Mouse (Mus musculus) limb, embryonic 15.5 days (tissue): ENCODE measurements around the gene Gfra1. TPM values are rescaled to one million over a fixed set of nuclear protein-coding genes. Genes with fewer than 3 reads are reported as not detected.

ENCODE experiments used
- ATAC-seq: fragments of 200-750 bp; cut with Nextera tagmentation; 2 replicates; pipeline ENCODE4 v1.8.0; 2017; ENCODE audit warnings: low read depth, moderate TSS enrichment; ENCODE audit not compliant: insufficient number of reproducible peaks, low FRiP score, low TSS enrichment
- H3K27ac ChIP-seq: fragments of 300-500 bp; sonication (generic); 2 replicates; pipeline ENCODE4 v1.5.1; 2015; ENCODE audit warnings: moderate library complexity, mild to moderate bottlenecking, inconsistent platforms
- H3K27me3 ChIP-seq: fragments of 300-500 bp; sonication (generic); 2 replicates; pipeline ENCODE4 v1.6.1; 2015; ENCODE audit warnings: inconsistent platforms
- H3K36me3 ChIP-seq: fragments of 300-500 bp; sonication (generic); 2 replicates; pipeline ENCODE4 v1.6.1; 2015; ENCODE audit warnings: inconsistent platforms
- H3K4me1 ChIP-seq: fragments of 300-500 bp; sonication (generic); 2 replicates; pipeline ENCODE4 v1.6.1; 2015; ENCODE audit warnings: inconsistent platforms
- H3K4me2 ChIP-seq: fragments of 300-500 bp; sonication (generic); 2 replicates; pipeline ENCODE4 v1.6.1; 2015; ENCODE audit warnings: mild to moderate bottlenecking, inconsistent platforms
- H3K4me3 ChIP-seq: fragments of 300-500 bp; sonication (generic); 2 replicates; pipeline ENCODE4 v1.5.1; 2015; ENCODE audit warnings: mild to moderate bottlenecking, inconsistent platforms
- H3K9ac ChIP-seq: fragments of 300-500 bp; sonication (generic); 2 replicates; pipeline ENCODE4 v1.6.1; 2015; ENCODE audit warnings: inconsistent platforms
- H3K9me3 ChIP-seq: fragments of 300-500 bp; sonication (generic); 2 replicates; pipeline ENCODE4 v1.6.1; 2016; ENCODE audit warnings: inconsistent platforms
- WGBS: fragments of 180-500 bp; shearing (Covaris S2); methylation state at CpG from one replicate; pipeline ENCODE4 v1.1.7; 2015; 5-methylcytosine and 5-hydroxymethylcytosine counted together
- polyA plus RNA-seq: library from polyadenylated mRNA; unstranded; fragments of >200 nt; fragmentation: Nextera tagmentation; extraction: Ambion mirVana; gene quantifications from 2 replicates; pipeline ENCODE4 v1.2.1, GENCODE M21; 2015

Gfra1 gene
- polyA plus RNA-seq, 1 experiment from 2014 or later: 18.3 TPM

DNA sequence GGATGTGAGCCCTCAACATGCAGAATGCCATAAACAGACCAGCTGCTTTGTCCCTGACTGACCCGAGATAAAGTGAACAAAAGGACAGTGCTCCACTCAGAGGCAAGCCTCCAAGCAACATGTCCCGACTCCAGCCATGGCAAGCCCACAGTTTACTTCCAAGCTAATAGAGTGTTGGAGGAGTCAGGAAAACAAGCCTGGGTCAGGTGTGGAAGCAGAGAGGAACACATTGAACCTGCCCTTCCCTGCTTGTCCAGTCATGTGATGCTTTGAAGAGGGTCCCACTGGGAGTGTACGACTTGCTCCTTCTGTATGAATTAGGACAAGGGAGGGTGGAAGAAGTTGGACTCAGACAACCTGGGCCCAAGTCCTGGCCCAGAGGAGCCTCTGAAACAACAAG lies 72.4 kb downstream of the Gfra1 start:
- H3K27ac ChIP-seq: no peak overlapping the region

DNA sequence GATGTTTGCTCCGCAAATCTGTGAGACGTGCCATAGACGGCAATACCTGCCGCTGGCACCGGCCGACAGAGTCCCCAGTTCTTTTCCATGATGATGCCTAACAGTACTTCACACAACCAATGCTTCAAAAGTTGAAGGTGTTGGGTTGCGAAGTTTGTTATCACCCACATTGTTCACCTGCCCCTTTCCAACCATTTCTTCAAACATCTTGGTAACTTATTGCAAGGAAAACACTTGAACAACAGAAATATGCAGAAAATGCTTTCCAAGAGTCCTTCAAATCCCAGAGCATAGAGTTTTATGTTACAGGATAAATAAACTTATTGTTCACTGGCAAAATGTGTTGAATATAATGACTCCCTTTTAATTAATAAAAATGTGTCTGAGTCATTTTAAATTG lies 73.2 kb downstream of the Gfra1 start:
- H3K27me3 ChIP-seq: no peaks in the 10 kb centered on the region
- no peak overlapping the region for H3K27ac ChIP-seq
- ATAC-seq: no peak

More for the DNA sequence above, 72.4 kb downstream of the Gfra1 start:
- no peaks in the 10 kb centered on the region for H3K27me3 ChIP-seq
- H3K9ac ChIP-seq: no peak overlapping the region
- 71% methylated on average over 3 of the region's 3 CpGs for WGBS
- no peaks in the 10 kb centered on the region for H3K9me3 ChIP-seq
- no peak overlapping the region for H3K4me3 ChIP-seq
- no peaks in the 10 kb centered on the region for H3K36me3 ChIP-seq
- no peak overlapping the region for H3K4me2 ChIP-seq
- no peak for ATAC-seq
- H3K4me1 ChIP-seq: no peaks in the 10 kb centered on the region

DNA sequence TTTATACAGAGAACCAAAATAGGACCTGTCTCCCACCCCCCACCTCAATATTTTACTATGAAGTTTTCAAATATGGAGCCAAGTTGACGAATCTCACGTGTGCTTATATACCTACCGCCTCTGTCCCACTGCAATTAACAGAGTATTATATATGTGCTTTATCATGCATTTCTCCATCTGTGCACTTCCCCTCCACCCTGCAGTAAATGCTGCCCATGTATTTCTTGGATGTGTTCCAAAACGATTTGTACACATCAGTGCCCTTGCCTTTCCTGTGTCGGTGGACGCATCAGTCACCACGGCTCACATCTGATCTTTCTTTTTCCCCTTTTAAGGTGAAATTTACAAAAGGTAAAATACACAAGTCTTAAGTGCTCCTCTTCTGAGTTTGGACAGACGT lies 77.7 kb downstream of the Gfra1 start:
- no peak for ATAC-seq
- Histone ChIP-seq H3K36me3 (no peaks in the 10 kb centered on the region), H3K9me3 (no peaks in the 10 kb centered on the region), H3K4me2 (no peak overlapping the region), H3K4me1 (no peaks in the 10 kb centered on the region; the same call in 1 of the 2 replicates), H3K9ac (no peak overlapping the region), H3K27ac (no peak overlapping the region), H3K27me3 (no peaks in the 10 kb centered on the region), H3K4me3 (no peak overlapping the region)
- WGBS: 54% methylated on average over 8 of the region's 8 CpGs

More for the DNA sequence above, 73.2 kb downstream of the Gfra1 start:
- H3K4me2 ChIP-seq: no peak overlapping the region
- H3K4me3 ChIP-seq: no peak overlapping the region
- H3K4me1 ChIP-seq: no peaks in the 10 kb centered on the region
- no peaks in the 10 kb centered on the region for H3K9me3 ChIP-seq
- WGBS: 92% methylated on average over 7 of the region's 7 CpGs
- no peaks in the 10 kb centered on the region for H3K36me3 ChIP-seq
- no peak overlapping the region for H3K9ac ChIP-seq

DNA sequence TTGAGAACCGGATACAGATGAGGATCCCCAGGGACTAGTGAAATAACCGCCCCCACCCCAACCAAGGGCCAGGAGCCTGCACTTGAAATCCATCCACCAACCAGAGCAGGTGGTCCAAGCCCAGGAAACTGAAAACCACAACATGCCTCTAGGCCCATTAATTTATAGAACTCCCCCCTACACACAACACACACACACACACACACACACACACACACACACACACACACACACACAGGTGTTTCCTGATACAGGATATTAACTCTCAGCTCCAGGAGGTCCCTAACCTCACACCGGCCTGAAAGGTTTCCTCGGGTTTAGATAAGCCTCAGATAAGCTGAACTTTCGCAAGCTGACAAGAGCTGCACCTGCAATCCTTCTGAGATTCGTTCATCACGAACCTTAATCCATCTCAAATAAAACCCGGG lies 79.0 kb downstream of the Gfra1 start:
- no peak overlapping the region for H3K27ac ChIP-seq
- H3K9ac ChIP-seq: no peak overlapping the region
- H3K4me2 ChIP-seq: no peak overlapping the region
- no peaks in the 10 kb centered on the region for H3K9me3 ChIP-seq
- ATAC-seq: no peak
- H3K4me3 ChIP-seq: no peak overlapping the region
- H3K27me3 ChIP-seq: no peaks in the 10 kb centered on the region
- H3K4me1 ChIP-seq: peaks cover 6% of the 10 kb centered on the region; the same call in 1 of the 2 replicates
- 48% methylated on average over 8 of the region's 8 CpGs for WGBS
- no peaks in the 10 kb centered on the region for H3K36me3 ChIP-seq

DNA sequence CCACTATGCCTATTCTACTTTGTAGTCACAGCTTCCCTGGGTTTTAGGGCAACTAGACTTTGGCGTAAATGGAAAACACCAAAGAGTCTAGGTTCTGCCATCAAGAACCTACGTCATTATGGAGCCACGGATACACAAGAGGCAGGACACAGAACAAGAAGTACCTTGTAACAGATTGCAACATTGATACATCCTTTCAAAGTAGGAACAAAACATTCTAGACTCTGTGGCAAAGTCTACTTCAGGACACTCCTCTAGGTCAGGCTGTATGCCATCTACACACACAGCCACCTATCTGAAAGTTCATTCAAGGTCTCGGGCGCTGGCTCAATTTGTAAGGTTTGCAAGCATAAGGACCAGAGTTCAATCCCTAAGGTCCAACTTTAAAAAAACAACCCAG lies 81.1 kb downstream of the Gfra1 start:
- 96% methylated on average over 5 of the region's 5 CpGs for WGBS
- peaks cover 11% of the 10 kb centered on the region for H3K4me1 ChIP-seq
- no peaks in the 10 kb centered on the region for H3K9me3 ChIP-seq
- ATAC-seq: no peak
- H3K27me3 ChIP-seq: no peaks in the 10 kb centered on the region
- H3K9ac ChIP-seq: no peak overlapping the region
- H3K4me3 ChIP-seq: no peak overlapping the region
- no peak overlapping the region for H3K4me2 ChIP-seq
- no peaks in the 10 kb centered on the region for H3K36me3 ChIP-seq
- no peak overlapping the region for H3K27ac ChIP-seq

DNA sequence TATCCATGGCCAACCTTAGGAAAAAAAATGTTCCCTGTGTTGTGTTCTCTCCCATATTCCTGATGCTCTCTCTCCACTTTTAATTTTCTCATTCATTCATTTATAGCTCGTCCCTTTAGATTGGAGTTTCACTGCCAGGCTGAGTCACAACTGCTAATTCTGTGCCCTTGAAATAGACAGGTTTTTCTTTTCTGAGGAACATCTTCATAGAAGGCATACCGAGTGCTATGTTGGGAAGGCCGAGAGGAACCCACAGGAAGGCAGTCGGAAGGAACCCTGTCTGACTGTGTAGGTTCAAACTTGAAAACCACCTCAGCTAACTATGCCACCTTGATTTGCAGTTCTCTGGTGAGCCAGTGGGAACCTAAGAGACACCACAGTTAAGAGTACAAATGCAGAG lies 81.6 kb downstream of the Gfra1 start:
- H3K36me3 ChIP-seq: no peaks in the 10 kb centered on the region
- H3K4me2 ChIP-seq: no peak overlapping the region
- H3K9me3 ChIP-seq: no peaks in the 10 kb centered on the region
- no peak for ATAC-seq
- 85% methylated on average over 4 of the region's 4 CpGs for WGBS
- H3K27me3 ChIP-seq: no peaks in the 10 kb centered on the region
- no peak overlapping the region for H3K4me3 ChIP-seq
- no peak overlapping the region for H3K9ac ChIP-seq
- H3K27ac ChIP-seq: no peak overlapping the region
- peaks cover 11% of the 10 kb centered on the region for H3K4me1 ChIP-seq

DNA sequence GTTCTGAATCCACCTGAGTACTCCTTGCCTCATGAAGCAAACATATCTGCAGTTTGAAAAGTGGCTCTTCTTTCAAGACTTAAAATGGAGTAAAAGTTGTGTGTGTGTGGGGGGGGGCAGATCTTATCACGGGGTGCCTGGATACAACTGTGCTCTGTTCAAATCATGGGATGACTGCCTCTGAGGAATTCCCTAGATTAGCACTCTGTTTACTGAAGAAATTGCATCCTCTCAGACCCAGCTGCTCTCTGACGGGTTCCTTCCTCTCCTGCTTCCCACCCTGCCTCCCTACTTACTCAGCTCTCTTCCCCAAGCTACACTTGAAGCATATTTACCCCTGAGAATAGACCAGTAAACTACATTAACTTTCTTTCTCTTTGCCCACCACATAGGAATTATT lies 87.2 kb downstream of the Gfra1 start:
- no peak for ATAC-seq
- peaks cover 11% of the 10 kb centered on the region for H3K4me1 ChIP-seq
- H3K9me3 ChIP-seq: no peaks in the 10 kb centered on the region
- H3K9ac ChIP-seq: no peak overlapping the region
- H3K27me3 ChIP-seq: no peaks in the 10 kb centered on the region
- WGBS: 68% methylated on average over 2 of the region's 2 CpGs
- no peaks in the 10 kb centered on the region for H3K36me3 ChIP-seq
- no peak overlapping the region for H3K27ac ChIP-seq
- H3K4me3 ChIP-seq: no peak overlapping the region
- no peak overlapping the region for H3K4me2 ChIP-seq

DNA sequence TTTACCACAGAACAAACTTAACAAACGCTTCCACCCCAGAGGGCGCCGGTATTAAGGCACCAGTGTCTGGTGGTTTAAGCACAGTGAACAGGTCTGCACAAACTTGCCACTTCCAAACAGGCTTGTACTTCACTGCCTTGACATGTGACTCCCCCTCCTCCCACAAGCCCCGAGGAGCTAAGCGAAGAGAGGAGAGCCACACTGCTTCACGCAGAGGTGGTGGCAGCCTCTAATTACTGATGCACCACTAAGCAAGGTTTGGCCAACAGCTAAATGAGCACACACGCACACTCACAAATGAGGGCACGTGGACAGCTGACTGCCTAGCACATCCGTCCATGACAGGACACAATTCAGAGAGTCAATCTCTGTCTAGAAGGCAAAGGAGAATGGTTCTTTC lies 91.0 kb downstream of the Gfra1 start:
- H3K9ac ChIP-seq: no peak overlapping the region
- ATAC-seq: no peak
- no peaks in the 10 kb centered on the region; the same call in 1 of the 2 replicates for H3K27me3 ChIP-seq
- H3K27ac ChIP-seq: no peak overlapping the region
- H3K4me2 ChIP-seq: no peak overlapping the region
- 58% methylated on average over 9 of the region's 9 CpGs for WGBS
- no peak overlapping the region for H3K4me3 ChIP-seq
- H3K9me3 ChIP-seq: no peaks in the 10 kb centered on the region
- no peaks in the 10 kb centered on the region for H3K4me1 ChIP-seq
- H3K36me3 ChIP-seq: no peaks in the 10 kb centered on the region

DNA sequence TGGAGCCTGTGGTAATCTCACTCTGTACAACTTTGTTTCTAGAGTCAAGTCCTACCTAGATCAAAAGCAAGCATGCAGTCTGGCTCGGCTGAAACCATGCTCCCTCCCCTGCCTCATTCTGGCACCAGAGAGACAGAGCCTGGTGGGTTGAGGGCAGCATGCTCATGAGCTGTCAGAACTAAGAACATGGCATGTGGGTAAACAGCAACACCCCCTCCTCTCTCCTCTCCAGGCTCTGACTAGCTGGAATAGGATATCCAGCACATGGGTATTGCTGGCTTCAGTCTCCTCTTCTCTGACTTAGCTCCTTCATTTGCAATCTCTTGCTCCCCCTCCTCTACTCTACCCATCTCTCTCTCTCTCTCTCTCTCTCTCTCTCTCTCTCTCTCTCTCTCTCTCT lies 94.7 kb downstream of the Gfra1 start:
- no peak overlapping the region for H3K9ac ChIP-seq
- H3K9me3 ChIP-seq: no peaks in the 10 kb centered on the region
- no peak overlapping the region for H3K4me3 ChIP-seq
- no peaks in the 10 kb centered on the region for H3K4me1 ChIP-seq
- no peak for ATAC-seq
- H3K36me3 ChIP-seq: no peaks in the 10 kb centered on the region
- no peak overlapping the region for H3K4me2 ChIP-seq
- no peaks in the 10 kb centered on the region; the same call in 1 of the 2 replicates for H3K27me3 ChIP-seq
- no peak overlapping the region for H3K27ac ChIP-seq
- WGBS: 55% methylated on average over 1 of the region's 1 CpGs

DNA sequence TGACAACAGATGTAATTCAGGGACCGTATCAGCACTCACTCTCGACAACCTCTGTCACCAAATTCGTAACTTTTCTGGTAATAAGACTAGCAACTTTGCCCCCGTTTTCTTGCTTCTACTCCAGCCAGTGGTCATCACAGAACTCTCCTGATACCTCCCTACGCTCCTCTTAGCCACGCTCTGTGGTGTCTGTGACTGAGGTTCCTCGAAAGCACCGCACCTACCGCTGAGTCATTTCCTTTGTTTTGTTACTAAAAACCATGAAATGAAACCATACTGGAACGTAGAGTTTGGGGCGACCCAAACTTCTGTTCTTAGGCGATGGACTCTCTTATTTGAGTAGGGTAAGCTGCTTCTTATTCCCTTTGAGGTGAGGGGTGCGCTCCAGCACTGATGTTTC lies 97.6 kb downstream of the Gfra1 start:
- 84% methylated on average over 13 of the region's 13 CpGs for WGBS
- H3K4me2 ChIP-seq: no peak overlapping the region
- no peaks in the 10 kb centered on the region; the same call in 1 of the 2 replicates for H3K27me3 ChIP-seq
- H3K27ac ChIP-seq: no peak overlapping the region
- no peak for ATAC-seq
- H3K9ac ChIP-seq: no peak overlapping the region
- H3K4me3 ChIP-seq: no peak overlapping the region
- no peaks in the 10 kb centered on the region for H3K36me3 ChIP-seq
- no peaks in the 10 kb centered on the region for H3K9me3 ChIP-seq
- peaks cover 6% of the 10 kb centered on the region; the same call in 1 of the 2 replicates for H3K4me1 ChIP-seq

DNA sequence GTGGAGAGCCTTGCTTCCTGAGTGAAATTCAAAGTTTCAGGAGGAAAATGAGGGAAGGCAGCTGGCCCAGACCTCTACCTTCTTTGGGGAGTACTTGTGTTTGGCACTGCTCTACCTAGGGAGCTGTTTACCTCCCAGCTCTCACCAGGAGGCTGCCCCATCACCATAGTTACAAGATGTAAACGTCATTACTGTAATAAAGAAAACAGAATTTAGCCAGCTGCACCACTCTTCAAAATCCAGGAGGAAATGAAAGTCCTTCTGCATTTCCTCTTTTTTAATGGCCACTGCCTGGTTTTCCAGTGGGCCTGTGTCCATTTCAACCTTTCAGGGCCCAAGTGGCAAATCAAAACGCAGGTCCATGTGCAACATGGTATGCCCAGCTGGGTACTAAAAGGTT lies 101.8 kb downstream of the Gfra1 start:
- 15% methylated on average over 2 of the region's 2 CpGs for WGBS
- peaks cover 6% of the 10 kb centered on the region; the same call in 1 of the 2 replicates for H3K4me1 ChIP-seq
- H3K27me3 ChIP-seq: no peaks in the 10 kb centered on the region
- ATAC-seq: no peak
- no peak overlapping the region for H3K27ac ChIP-seq
- H3K36me3 ChIP-seq: no peaks in the 10 kb centered on the region
- no peaks in the 10 kb centered on the region for H3K9me3 ChIP-seq
- no peak overlapping the region for H3K9ac ChIP-seq
- no peak overlapping the region for H3K4me3 ChIP-seq
- H3K4me2 ChIP-seq: no peak overlapping the region

DNA sequence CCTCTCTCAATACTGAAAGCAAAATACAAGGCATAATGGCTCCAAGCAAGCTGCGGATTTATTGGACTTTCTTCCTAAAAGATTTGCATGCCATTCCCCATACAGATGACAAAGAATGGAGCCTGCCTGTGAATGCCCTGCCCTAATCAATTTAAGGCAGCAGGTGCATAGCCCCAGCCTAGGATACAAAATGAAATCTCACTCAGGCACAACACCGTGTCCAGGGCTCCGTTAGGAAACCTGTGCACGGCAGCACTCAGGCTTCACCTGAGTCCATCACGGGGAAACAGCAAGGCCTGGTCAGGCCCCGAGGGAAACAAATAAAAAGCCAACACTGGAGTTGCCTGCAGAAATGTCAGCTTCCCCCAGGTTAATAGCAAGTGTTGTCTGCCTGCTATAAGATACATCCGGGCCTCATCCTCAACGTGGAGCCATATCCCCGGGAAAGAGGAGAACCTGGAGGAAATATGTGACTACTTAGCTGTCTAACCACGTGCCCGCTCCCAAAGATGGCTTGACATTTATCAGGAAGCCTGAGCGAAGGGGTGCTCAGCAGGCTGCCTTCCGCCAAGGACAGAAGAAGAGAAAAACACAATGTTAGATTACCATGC lies 102.3 kb downstream of the Gfra1 start:
- H3K4me3 ChIP-seq: no peak overlapping the region
- ATAC-seq: no peak
- H3K4me1 ChIP-seq: peaks cover 6% of the 10 kb centered on the region; the same call in 1 of the 2 replicates
- no peak overlapping the region for H3K9ac ChIP-seq
- H3K9me3 ChIP-seq: no peaks in the 10 kb centered on the region
- H3K4me2 ChIP-seq: no peak overlapping the region
- no peak overlapping the region for H3K27ac ChIP-seq
- WGBS: 56% methylated on average over 13 of the region's 13 CpGs
- H3K36me3 ChIP-seq: no peaks in the 10 kb centered on the region
- H3K27me3 ChIP-seq: 0 out of 2 replicates have a peak, but pooled peaks cover 3% of the 10 kb centered on the region
